Mouse (Mus musculus): ENCODE results near the gene Nrsn2.
A peak's percentile ranks its signal among the peaks of the same experiment; 100 is the strongest.
"Not testable (repeated sequence)": the region's sequence is repeated elsewhere in the genome, so short reads cannot be mapped to it uniquely, and the experiment has no call there.

The Nrsn2 gene

GRCm38 (mm10) chr2:152384191-152384590, 7.8 kb upstream of the Nrsn2 start:
- no peak for DNase-seq (ENCODE audit: low spot score)

GRCm38 (mm10) chr2:152375652-152376344, 640 bp downstream of the Nrsn2 start:
- peak; percentile 63 for DNase-seq (ENCODE audit: low spot score)

- no peak for DNase-seq (ENCODE audit: low spot score)
Measured at GRCm38 (mm10) chr2:152373547-152373946, 2.9 kb downstream of the Nrsn2 start.

- DNase-seq (ENCODE audit: low spot score): no peak
Measured at GRCm38 (mm10) chr2:152372661-152373060, 3.8 kb downstream of the Nrsn2 start.

- no peak for DNase-seq (ENCODE audit: low spot score)
Measured at GRCm38 (mm10) chr2:152372104-152372503, 4.3 kb downstream of the Nrsn2 start.

GRCm38 (mm10) chr2:152368532-152369140, 7.8 kb downstream of the Nrsn2 start:
- DNase-seq (ENCODE audit: low spot score): no peak

GRCm38 (mm10) chr2:152367917-152368316, 8.5 kb downstream of the Nrsn2 start:
- no peak for DNase-seq (ENCODE audit: low spot score)

GRCm38 (mm10) chr2:152363245-152364147, 12.9 kb downstream of the Nrsn2 start:
- peak; percentile 75 for DNase-seq (ENCODE audit: low spot score)

GRCm38 (mm10) chr2:152361193-152361592, 15.2 kb downstream of the Nrsn2 start:
- DNase-seq (ENCODE audit: low spot score): no peak

- no peak for DNase-seq (ENCODE audit: low spot score)
Measured at GRCm38 (mm10) chr2:152360271-152360775, 16.1 kb downstream of the Nrsn2 start.

- no peak for DNase-seq (ENCODE audit: low spot score)
Measured at GRCm38 (mm10) chr2:152359616-152360015, 16.8 kb downstream of the Nrsn2 start.

GRCm38 (mm10) chr2:152358977-152359376, 17.5 kb downstream of the Nrsn2 start:
- not testable (repeated sequence) for DNase-seq (ENCODE audit: low spot score)

GRCm38 (mm10) chr2:152357254-152357653, 19.2 kb downstream of the Nrsn2 start:
- no peak for DNase-seq (ENCODE audit: low spot score)

GRCm38 (mm10) chr2:152349842-152350540, 26.4 kb downstream of the Nrsn2 start:
- no peak for DNase-seq (ENCODE audit: low spot score)

GRCm38 (mm10) chr2:152349205-152349604, 27.2 kb downstream of the Nrsn2 start:
- no peak for DNase-seq (ENCODE audit: low spot score)

GRCm38 (mm10) chr2:152347722-152348121, 28.7 kb downstream of the Nrsn2 start:
- no peak for DNase-seq (ENCODE audit: low spot score)

- no peak for DNase-seq (ENCODE audit: low spot score)
Measured at GRCm38 (mm10) chr2:152346776-152347465, 29.5 kb downstream of the Nrsn2 start.

GRCm38 (mm10) chr2:152345393-152345792, 31.0 kb downstream of the Nrsn2 start:
- DNase-seq (ENCODE audit: low spot score): no peak

- DNase-seq (ENCODE audit: low spot score): no peak
Measured at GRCm38 (mm10) chr2:152344909-152345308, 31.5 kb downstream of the Nrsn2 start.

- DNase-seq (ENCODE audit: low spot score): no peak
Measured at GRCm38 (mm10) chr2:152344361-152344760, 32.1 kb downstream of the Nrsn2 start.
